Mouse (Mus musculus) heart, postnatal 36 days (tissue): Measurements from ENCODE around the gene D430042O09Rik. TPM values are rescaled to one million over a fixed set of nuclear protein-coding genes. Genes with fewer than 3 reads are reported as not detected.

ENCODE experiments used
- DNase-seq, 2 experiments: peaks; one replicate each; pipeline ENCODE4 v3.0.0; 2021 to 2022
- intact Hi-C: fragments of 180-260 bp; cut with DNase I; formaldehyde crosslinking; loops from one replicate; pipeline ENCODE4 v1.15.1; 2025
- total RNA-seq, 2 experiments: library from RNA; stranded (reverse); gene quantifications; 2 replicates each; pipeline ENCODE4 v1.2.3; 2021

The D430042O09Rik gene
- total RNA-seq, 2 experiments from 2014 or later: 9.1 to 13.1 TPM

DNA sequence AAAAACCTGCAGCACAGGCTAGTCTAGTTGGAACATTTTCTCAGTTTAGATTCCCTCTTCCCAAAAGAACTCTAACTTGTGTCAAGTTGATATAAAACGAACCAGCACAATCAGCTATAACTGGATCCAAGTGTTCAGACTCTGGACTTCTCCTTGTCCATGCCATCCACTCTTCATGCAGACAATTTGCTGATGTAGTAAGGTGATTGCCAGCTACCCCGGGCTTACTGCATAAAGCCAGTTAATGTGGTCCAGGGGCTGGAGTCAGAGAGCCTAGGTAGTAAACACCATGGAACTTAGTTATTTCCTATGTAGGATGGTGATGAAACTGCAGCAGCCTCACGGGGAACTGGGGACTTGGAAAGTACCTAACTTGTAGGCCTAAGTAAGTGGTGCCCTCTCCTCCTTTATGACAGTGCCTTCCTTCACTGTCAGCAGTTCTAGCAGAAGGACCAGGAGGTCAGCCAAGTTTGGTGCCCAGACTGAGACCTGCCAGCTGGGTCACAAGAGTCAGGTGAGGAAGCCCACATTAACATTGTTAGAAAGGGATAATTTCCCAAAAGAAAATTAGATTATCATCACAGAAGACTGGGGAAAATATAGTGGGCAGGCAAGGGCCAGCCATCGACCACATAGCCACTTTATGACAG is 28.8 kb downstream of the D430042O09Rik start:
- no peak for DNase-seq
- intact Hi-C loops: no loop called here

DNA sequence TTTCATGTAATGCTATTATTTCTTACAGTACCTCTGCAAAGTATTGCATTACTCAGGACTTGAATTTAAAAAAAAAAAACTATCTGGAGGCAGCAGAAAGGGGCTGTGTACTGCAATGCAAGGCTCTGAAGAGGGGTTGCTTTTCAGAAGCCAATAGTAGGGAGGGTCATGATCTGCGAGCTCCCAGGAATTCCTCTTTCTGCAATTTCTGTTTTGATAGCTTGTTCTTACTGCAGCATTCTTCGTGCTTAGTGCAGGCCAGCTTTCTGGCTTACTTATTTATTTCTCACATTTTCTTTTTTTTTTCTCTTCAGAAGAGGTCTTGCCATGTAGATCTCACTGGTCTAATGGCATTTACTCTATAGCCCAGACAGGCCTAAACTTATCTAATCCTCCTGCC is 32.8 kb downstream of the D430042O09Rik start:
- intact Hi-C loops: no loop called here
- DNase-seq: no peak

DNA sequence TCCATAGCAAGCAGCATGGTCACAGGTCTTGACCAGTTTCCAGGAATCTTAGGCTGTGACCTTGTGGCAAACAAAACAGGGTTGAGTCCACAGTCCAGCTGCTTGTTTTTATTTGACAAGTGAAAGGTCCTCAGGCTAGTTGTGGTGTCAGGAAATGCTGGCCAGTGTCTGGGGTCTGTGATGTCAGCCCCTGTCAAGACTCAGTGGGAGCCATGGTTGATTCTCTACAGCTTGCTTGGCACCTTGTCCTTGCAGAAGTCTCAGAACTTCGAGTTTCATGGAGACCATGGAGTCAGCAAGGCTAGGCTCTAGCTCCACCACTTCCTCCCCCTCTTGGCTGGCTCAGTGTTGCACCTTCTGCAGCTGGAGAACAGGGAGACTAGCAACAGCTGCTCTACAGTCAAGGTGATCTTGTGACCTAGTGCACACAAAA is 33.6 kb downstream of the D430042O09Rik start:
- no peak for DNase-seq
- intact Hi-C loops: no loop called here

DNA sequence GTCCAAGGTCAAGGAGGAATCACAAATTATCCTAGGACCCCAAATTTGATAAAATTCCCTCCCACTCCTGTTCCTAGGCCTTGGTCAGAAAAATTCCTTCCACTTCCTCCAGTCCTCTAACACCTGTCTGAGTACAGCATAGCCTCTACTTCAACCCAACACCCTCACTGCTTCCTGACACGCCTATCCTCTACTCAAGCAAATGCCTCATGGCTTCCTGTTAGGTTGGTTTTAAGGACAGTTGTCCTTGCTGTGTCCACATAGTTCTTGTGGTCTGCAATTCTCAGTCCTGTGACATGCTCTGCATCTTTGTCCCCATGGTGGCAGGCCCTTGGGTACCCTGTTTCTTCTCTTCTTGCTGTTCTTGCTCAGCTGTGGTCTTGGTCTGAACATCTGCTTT is 37.1 kb downstream of the D430042O09Rik start:
- intact Hi-C loops: no loop called here
- no peak for DNase-seq

DNA sequence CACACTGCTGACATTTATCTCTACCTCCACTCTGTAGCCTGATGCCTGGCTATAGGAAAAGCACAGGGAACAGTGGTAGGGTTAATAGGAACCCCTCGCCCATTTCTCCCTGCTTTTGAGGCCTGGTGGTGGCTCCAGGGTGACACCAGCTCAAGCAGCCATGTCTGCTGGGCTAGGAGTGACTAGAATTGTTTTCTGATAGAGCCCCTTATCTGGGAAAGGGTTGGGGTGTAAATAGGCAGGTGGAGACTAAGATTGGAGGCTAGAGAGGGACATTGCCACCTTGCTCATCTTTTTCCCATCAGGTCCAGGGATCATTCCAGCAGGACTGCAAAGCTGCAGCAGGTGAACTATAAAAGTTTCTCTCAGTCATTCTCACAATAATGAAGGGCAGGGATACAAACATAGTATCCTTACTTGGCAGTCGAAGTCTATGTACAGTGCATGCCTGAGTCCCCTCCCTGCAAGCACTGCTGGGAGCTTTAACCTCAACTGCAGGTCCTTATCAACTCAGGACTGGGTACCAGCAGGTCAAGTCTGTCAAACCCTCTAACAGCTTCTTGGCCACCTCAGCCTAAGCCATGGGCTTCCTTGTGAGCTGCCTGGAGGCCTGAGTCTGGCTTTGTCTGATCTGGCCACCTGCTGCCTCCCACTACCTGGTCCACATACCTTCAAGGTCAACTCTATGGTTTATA is 39.1 kb downstream of the D430042O09Rik start:
- no peak for DNase-seq

DNA sequence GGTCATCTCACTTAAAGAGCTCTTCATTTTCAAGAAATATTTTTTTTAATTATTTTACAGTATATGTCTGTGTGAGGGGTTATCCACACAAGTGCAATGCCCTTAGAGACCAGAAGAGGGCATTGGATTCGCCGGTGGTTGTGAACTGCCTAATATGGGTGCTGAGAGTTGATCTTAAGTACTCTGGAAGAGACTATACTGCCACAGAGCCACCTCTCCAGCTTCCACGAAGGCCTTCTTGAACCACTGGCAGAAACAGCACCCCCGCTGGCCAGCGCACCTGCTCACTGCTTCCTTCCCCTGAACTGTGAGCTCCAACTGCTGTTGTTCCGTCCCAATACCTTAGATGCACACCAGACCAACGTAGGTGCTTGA is 39.6 kb downstream of the D430042O09Rik start:
- no peak for DNase-seq
- intact Hi-C loops: loop anchor here (1.0 kb wide), 1 partner anchor 339 kb away; no protein-coding TSS in a partner anchor

More for the DNA sequence above, 39.1 kb downstream of the D430042O09Rik start:
- intact Hi-C loops: loop anchor here (1.0 kb wide), 1 partner anchor 340 kb away; no protein-coding TSS in a partner anchor

DNA sequence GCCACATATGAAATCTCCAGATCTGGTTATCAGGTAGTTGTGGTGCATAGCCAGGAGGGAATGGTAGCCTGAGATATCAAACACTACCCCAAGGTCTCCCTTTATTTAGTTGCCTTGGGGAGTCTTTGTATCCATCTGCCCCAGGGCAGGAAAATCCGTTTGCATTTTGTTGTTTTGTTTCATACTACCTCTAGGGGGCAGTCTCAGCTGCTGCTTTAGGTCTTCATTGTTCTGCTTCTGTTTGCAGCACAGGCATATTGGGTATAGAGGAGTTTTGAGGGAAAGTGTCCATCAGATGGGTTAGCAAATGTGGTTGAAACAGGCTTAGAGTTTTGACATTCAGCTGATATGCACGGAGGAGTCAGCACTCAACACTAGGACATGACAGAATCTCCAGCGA is 40.5 kb downstream of the D430042O09Rik start:
- DNase-seq: no peak
- intact Hi-C loops: no loop called here

DNA sequence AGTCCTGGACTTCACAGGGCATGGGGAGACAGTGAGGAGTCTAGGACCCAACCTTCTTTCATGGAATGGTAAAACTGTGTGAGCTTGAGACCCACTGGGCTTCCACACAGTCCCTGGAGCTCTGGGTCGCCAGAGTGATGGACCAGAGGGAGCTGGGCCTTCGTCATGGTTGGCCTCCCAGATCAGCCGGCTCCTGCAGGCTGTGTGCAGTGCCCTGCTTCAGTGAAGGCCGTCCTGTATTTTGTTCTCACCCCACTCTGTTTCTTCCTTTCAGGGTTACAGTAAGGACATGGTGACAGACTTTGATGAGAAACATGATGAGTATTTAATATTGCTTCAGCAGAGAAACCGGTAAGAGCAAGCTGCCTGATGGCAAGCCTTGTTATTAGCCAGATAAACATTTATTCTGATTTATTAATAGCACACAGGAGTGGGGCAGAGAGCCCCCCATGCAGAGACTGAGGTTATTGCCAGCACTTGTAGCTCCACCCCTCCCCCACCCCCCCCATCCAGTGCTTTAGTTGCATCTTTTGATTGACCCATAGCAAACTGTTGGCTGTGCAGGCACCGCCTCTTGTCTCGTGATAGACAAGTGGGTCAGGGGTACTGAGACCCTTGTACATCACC is 45.1 kb downstream of the D430042O09Rik start:
- intact Hi-C loops: no loop called here
- DNase-seq: no peak

DNA sequence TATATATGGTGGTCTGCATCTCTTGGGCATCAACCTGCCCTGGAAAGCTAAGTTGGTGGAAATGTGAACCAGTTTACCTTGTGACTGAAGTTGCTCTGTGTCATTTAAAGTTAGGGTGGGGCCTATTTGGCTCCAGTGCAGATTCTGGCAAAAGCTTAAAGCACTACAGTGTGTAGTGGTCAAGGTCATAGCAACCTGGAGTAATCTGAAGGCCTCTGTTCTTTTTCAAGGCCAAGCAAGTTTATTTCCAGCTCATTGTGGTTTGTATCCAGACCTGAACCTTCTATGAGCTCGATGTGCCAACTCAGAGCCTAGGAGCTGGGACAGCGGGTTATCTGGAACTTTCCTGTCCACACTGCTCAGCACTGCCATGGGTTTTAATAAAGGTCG is 45.6 kb downstream of the D430042O09Rik start:
- no peak for DNase-seq
- intact Hi-C loops: no loop called here

DNA sequence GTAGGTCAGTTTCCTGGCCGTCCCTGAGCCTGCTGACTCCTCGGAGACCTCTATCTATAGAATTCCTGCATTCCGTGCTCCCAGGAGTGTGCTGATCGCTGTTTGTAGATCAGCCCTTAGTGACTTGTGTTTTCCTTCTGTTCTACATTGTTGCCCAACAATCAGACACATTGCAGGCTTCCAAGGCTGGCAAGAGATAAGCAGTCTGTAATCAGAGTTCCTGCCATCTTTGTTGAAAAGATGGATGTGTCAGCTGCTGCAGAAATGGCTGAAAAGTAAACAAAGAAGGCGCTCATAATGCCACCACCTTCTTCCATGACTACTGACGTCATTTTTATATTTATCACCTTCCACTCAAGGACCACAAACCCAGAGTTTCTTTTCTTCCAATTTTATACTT is 49.1 kb downstream of the D430042O09Rik start:
- no peak for DNase-seq
- intact Hi-C loops: no loop called here

DNA sequence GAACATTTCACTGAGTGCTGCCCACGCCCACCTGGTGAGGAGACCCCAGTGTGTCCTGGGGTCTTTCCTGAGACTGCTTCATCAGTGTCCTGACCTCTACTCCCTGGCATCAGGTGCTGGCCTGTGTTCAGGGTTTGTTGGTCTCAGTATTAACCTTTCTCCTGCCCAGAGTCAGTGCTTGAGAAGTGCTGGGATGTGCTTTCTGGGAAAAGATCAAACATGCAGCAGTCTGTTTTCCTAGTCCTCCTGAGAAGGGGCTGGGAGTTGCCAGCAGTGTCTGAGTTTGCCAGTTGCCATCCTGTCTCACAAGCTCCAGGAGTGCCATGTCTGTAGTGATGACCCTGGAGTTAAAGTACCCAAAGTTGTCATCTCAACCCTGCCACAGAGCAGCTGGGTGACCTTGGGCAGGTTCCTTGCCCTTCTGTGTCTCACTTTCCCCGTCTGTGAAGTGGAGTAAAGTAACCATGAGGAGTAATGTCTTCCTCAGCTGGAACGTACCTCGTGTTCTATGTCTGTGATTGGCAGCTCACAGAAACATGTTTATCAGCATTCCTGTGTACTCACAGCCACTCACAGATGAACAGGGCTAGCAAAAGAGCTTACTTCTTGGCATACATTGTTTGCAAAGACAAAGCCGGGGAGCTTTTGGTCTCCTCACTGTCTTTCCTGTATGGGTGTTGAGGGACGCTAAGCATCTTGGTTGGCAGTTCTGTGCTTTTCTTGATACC is 50.4 kb downstream of the D430042O09Rik start:
- no peak for DNase-seq

DNA sequence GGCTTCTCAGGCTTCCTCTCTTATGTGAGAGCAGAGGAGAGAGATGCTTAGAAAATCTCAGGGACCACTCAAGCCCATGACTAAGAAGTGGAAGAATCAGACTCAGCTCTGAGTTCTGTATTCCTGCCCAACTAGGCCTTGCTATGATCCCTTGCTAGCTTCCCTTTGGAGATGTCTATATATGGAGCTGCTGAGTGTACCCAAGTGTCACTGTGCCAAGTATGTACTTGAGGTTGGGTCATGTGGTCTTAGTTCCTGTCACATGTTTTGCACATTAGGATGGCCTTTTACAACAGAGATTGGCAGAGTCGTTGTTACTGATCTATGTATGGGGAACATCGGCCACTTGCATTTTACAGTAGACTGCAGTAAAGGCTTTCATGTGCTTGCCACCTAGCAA is 54.6 kb downstream of the D430042O09Rik start:
- intact Hi-C loops: no loop called here

More for the DNA sequence above, 50.4 kb downstream of the D430042O09Rik start:
- intact Hi-C loops: no loop called here

DNA sequence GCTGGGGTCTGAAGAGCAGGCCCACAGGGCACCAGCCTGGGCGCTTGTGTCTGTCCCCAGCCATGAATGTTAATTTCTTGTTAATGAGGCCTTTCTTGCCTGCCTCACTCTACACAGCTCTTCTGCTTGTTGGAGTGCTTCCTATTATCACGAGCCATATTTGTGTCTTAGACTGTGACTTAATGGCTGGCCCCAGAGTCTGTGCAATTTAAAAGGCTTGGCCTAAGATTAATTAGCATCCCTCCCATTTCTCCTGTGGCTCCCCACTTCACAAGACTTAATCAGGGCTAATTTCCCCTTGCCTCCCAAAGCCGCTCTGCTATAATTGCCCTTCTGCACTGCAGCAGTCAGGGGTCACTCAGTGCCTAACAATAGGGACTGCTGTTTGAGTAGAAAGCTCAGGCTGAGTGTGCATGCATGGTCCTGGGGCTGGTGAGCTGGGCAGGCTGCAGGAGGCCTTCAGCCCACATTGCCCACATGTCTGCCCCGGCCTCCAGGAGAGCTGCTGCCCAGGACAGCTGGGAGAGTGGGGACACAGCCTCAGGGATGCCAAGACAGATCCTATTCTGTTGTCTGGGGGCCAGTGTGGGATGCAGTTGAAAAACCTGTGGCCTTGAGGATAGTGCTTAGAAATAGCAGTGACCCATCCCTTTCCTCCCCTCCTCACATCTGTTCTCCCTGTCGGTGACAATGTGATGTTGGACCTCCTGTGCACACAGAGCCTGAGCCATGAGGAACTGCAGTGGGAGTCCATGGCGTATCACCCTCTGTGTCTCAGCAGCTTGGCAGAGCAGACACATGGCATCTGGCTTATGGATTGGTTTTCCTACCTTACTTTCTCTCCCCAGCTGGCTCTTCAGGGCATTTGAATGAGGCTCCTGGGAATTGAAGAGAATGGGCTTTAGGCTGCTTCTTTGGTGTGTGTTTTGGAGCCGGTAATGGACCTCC is 55.5 kb downstream of the D430042O09Rik start:
- no peak for DNase-seq
- intact Hi-C loops: no loop called here

More for the DNA sequence above, 54.6 kb downstream of the D430042O09Rik start:
- DNase-seq: no peak

DNA sequence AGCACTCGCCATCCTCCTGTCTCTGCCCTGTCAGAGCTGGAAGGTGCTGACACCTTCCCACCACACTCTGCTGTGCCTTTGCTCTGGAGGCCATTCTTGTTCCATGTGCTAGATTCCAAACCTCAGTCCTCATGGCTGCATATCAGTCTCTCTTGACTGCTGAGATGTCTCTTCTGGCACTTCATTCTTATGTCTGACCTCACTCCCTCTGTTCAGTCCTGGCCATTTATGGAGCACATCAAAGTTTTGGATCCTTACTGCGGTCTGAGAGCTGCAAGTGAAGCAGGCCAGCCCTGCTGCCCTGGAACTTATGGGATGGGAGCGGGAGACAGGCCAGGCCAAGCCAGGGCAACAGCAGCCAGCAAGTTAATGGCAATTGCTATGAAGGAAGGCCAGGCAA is 56.7 kb downstream of the D430042O09Rik start:
- intact Hi-C loops: no loop called here
- DNase-seq: no peak

DNA sequence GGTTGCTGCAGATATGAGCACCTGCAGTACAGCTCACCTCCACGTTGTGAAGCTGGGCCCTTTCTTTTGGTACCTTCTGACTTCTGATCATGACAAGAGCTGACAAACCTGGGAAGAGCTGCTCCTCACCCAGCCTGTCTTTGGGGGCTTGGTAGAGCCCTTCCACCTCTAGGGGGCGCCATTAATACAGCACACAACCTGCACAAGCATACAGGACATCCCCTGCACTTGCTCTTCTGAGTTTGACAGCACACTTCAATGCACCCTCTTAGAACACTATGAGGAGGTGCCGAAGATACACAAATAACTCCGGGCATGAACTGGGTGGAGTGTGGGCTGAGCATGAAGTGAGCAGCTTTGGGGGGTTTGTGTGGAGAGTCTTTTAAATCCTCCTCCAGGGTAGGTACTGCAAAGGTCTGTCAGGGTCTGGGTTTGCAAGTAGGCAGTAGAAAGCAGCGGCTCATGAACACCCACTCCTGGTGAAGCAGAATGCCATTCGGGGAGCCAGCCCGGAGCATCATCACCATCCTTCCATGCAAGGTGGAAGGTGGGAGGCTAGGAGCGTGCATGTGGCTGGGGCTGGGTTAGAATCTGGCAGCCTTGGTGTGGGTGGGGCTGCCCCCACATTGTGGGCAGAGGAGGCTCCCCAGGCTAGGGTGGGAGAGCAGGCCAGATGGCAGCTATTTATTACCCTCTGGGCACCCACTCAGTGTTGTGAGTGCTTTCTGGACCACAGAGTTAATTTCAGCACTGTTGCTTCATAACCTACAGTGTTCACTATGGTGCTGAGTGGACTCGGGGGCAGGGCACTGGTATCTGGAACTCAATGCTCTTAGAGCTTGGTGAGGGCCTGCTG is 59.5 kb downstream of the D430042O09Rik start:
- DNase-seq: peak; percentile 35 to 38
- intact Hi-C loops: loop anchor here (2.0 kb wide), 1 partner anchor 316 kb away; the partner anchor contains the start of gene Gsg1l

DNA sequence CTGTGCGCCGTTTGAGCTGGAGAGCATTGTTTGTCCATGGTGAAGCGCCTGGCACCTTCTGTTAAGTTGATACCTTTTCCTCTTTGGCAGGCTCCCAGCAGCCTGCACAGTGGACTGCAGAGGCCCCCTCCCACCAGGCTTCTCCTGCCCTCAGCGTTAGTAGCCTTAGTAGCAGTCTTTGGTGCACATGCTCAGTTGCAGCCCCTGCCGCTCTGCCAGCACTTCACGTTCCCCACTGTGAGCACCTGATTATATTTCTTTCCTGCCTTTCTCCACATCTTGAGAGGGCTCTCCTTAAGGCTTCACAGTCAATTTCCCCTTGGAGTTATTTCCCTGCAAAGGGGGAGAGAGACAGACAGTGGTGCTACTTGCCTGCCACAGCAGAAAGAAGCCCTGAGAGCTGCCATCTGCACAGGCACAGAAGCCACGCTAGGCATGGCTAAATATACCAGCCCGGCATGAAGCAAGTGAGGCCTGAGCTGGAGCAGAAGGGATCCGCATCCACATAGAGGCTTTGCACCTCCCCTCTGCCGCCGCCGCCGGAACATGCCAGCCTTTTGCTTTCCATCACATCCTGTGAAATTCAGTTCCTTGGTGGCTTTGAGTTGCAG is 65.4 kb downstream of the D430042O09Rik start:
- intact Hi-C loops: no loop called here
- no peak for DNase-seq

DNA sequence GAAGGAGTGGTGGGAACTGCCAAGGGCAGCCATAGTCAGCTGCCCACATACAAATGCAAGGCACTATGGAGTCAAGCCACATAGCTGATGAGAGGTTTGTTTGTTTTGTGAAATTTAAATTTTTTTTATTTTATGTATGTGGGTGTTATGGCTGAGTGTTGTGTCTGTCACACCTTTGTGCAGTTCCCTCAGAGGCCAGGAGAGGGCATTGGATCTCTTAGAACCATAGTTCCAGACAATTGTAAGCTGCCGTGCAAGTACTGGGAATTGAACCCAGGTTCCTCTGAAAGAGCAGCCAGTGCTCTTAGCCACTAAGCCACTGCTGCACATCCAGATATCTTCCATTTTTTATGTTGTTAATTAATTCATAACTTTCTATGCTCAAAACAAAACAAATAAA is 75.5 kb downstream of the D430042O09Rik start:
- DNase-seq: no peak
- intact Hi-C loops: no loop called here

DNA sequence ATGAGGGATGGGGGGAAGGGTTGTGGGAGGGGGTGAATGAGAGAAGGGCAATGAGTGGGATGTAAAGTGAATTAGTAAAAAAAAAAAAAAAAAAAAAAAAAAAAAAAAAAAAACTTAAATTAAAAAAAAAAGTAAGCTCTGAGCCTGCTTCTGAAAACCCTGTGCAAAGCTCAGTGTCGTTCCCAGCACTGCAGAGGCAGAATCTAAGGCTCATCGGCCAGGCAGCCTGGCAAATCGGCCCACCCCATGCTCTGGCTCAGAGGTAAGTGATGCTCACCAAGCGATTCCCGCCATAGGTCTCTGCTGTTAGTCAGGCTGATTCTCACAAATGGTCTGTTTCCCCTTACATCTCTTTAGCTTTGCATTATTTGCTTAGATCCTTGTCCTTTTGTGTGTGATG is 78.4 kb downstream of the D430042O09Rik start:
- no peak for DNase-seq
- intact Hi-C loops: no loop called here

DNA sequence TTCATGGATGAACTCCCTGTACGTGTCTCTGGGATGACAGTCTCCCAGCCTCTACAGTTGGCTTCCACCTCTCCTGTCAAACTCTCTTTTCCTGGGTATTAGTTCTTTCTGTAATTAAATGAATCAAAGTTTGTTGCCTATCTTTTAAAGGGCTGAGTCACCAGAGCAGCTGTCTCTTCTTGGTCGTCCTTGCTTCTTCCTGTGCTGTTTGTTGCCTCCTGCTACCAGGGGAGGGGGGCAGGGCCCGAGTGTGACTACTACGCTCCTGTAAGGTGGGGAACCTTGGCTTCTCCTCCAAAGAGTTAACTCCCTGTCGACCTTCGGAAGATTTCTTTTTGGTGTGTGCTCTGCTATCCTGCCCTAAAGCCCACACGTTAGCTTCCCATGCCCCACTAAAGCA is 79.4 kb downstream of the D430042O09Rik start:
- intact Hi-C loops: no loop called here
- no peak for DNase-seq
